Mouse (Mus musculus): ENCODE measurements around the gene Pde4d.

Pde4d gene

GRCm38 (mm10) chr13:109661345-109661744 is 1211.6 kb downstream of the Pde4d start:
- DNase-seq (ENCODE audit: low read depth) = no peak

GRCm38 (mm10) chr13:109662099-109662498 is 1212.4 kb downstream of the Pde4d start:
- no peak for DNase-seq (ENCODE audit: low read depth)

- no peak for DNase-seq (ENCODE audit: low read depth)
These were observed 1213.0 kb downstream of the Pde4d start for GRCm38 (mm10) chr13:109662731-109663130.

- no peak for DNase-seq (ENCODE audit: low read depth)
These were observed 1215.4 kb downstream of the Pde4d start for GRCm38 (mm10) chr13:109664956-109665802.

- no peak for DNase-seq (ENCODE audit: low read depth)
These were observed 1216.2 kb downstream of the Pde4d start for GRCm38 (mm10) chr13:109665803-109666403.

- DNase-seq (ENCODE audit: low read depth) = no peak
These were observed 1220.2 kb downstream of the Pde4d start for GRCm38 (mm10) chr13:109669965-109670364.

GRCm38 (mm10) chr13:109671589-109672347 is 1222.0 kb downstream of the Pde4d start:
- DNase-seq (ENCODE audit: low read depth) = peak; percentile 37

GRCm38 (mm10) chr13:109677047-109677446 is 1227.3 kb downstream of the Pde4d start:
- no peak for DNase-seq (ENCODE audit: low read depth)

- no peak for DNase-seq (ENCODE audit: low read depth)
These were observed 1227.9 kb downstream of the Pde4d start for GRCm38 (mm10) chr13:109677617-109678016.

- DNase-seq (ENCODE audit: low read depth) = no peak
These were observed 1229.2 kb downstream of the Pde4d start for GRCm38 (mm10) chr13:109678991-109679390.

GRCm38 (mm10) chr13:109680229-109680628 is 1230.5 kb downstream of the Pde4d start:
- no peak for DNase-seq (ENCODE audit: low read depth)

- no peak for DNase-seq (ENCODE audit: low read depth)
These were observed 1232.0 kb downstream of the Pde4d start for GRCm38 (mm10) chr13:109681699-109682293.

- no peak for DNase-seq (ENCODE audit: low read depth)
These were observed 1233.3 kb downstream of the Pde4d start for GRCm38 (mm10) chr13:109683001-109683400.

- DNase-seq (ENCODE audit: low read depth) = no peak
These were observed 1235.2 kb downstream of the Pde4d start for GRCm38 (mm10) chr13:109684985-109685295.

- peak; percentile 79 for DNase-seq (ENCODE audit: low read depth)
These were observed 1235.8 kb downstream of the Pde4d start for GRCm38 (mm10) chr13:109685296-109686115.

- DNase-seq (ENCODE audit: low read depth) = no peak
These were observed 1236.5 kb downstream of the Pde4d start for GRCm38 (mm10) chr13:109686116-109686876.

GRCm38 (mm10) chr13:109686906-109687305 is 1237.2 kb downstream of the Pde4d start:
- DNase-seq (ENCODE audit: low read depth) = no peak

GRCm38 (mm10) chr13:109688195-109688594 is 1238.4 kb downstream of the Pde4d start:
- DNase-seq (ENCODE audit: low read depth) = no peak

GRCm38 (mm10) chr13:109689176-109689575 is 1239.4 kb downstream of the Pde4d start:
- no peak for DNase-seq (ENCODE audit: low read depth)

GRCm38 (mm10) chr13:109690558-109690957 is 1240.8 kb downstream of the Pde4d start:
- DNase-seq (ENCODE audit: low read depth) = no peak

GRCm38 (mm10) chr13:109692851-109693250 is 1243.1 kb downstream of the Pde4d start:
- no peak for DNase-seq (ENCODE audit: low read depth)

All from NIH3T3 (cell line).